Comparison of ENCODE assay signal across 8 mouse cellular contexts in the genomic region with DNA sequence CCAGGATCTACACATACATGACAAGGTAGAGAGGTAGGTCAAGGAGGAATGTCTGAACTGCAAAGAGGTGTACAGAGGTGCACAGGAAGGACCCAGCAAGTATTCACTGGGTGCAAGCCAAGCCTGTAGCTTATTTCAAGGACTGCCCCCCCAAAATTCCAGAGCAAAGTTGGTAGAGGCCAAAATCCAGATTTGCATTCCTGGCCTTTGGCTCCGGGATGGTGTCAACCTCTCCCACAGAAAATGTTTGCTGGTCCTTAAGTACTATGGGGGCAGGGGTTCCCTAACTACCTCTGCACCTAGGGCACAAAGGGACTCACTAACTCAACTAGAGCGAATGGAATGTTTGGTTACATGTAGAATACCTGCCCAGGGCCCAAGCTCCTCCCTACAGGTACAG. TPM values are rescaled to one million over a fixed set of nuclear protein-coding genes. Genes with fewer than 3 reads are reported as not detected.
DNase-seq lines count a peak whose midpoint lies in the region; ATAC-seq lines count a peak whose summit lies in the region.

No protein-coding gene starts in this region.

- H3K27ac ChIP-seq in heart, embryonic 15.5 days: peak overlapping the region; percentile 78
- peak overlapping the region; percentile 85 for H3K27ac ChIP-seq in embryonic facial prominence, embryonic 15.5 days (replicated peaks)
- H3K27ac ChIP-seq in limb, embryonic 12.5 days: peak overlapping the region; percentile 88; the same call in 1 of the 2 replicates
- H3K27ac ChIP-seq in midbrain, embryonic 14.5 days (replicated peaks; ENCODE audit: low read depth, low read length): peak overlapping the region; percentile 74

- no peak for ATAC-seq in heart, embryonic 15.5 days (replicated peaks; ENCODE audit: insufficient number of reproducible peaks, insufficient read depth, low FRiP score, low read depth)
- ATAC-seq in embryonic facial prominence, embryonic 15.5 days (ENCODE audit: insufficient number of reproducible peaks, low FRiP score, low TSS enrichment, low read depth): no peak
- ATAC-seq in limb, embryonic 12.5 days (ENCODE audit: insufficient number of reproducible peaks, insufficient read depth, low FRiP score, low TSS enrichment, low read depth): no peak
- ATAC-seq in midbrain, embryonic 14.5 days (ENCODE audit: low FRiP score, low TSS enrichment): no peak

- H3K9me3 ChIP-seq in heart, embryonic 15.5 days (replicated peaks): no peaks in the 10 kb centered on the region
- no peaks in the 10 kb centered on the region for H3K9me3 ChIP-seq in embryonic facial prominence, embryonic 15.5 days (replicated peaks)
- no peaks in the 10 kb centered on the region for H3K9me3 ChIP-seq in limb, embryonic 12.5 days
- H3K9me3 ChIP-seq in midbrain, embryonic 14.5 days (ENCODE audit: control insufficient read depth, low read length): no peaks in the 10 kb centered on the region

- DNase-seq in heart, adult 18-20 months: no peak
- no peak for DNase-seq in midbrain, embryonic 14.5 days
- no peak for DNase-seq in right cerebral cortex, postnatal 14 days
- no peak for DNase-seq in B cell, adult 2 months
- no peak for DNase-seq in spleen, adult 18-20 months

- peak overlapping the region; percentile 77 for H3K4me3 ChIP-seq in heart, embryonic 15.5 days
- H3K4me3 ChIP-seq in embryonic facial prominence, embryonic 15.5 days (replicated peaks): peak overlapping the region; percentile 77
- peak overlapping the region; percentile 91 for H3K4me3 ChIP-seq in limb, embryonic 12.5 days (replicated peaks)
- H3K4me3 ChIP-seq in midbrain, embryonic 14.5 days (replicated peaks; ENCODE audit: low read depth, low read length): peak overlapping the region; percentile 64

- peaks cover 39% of the 10 kb centered on the region for H3K4me1 ChIP-seq in heart, embryonic 15.5 days (replicated peaks)
- peaks cover 56% of the 10 kb centered on the region for H3K4me1 ChIP-seq in embryonic facial prominence, embryonic 15.5 days
- H3K4me1 ChIP-seq in limb, embryonic 12.5 days (replicated peaks): peaks cover 65% of the 10 kb centered on the region
- peaks cover 7% of the 10 kb centered on the region; the same call in 1 of the 2 replicates for H3K4me1 ChIP-seq in midbrain, embryonic 14.5 days (ENCODE audit: control insufficient read depth, insufficient read depth, low read length)

- H3K9ac ChIP-seq in heart, embryonic 15.5 days: peak overlapping the region; percentile 74; the same call in 1 of the 2 replicates
- no peak overlapping the region for H3K9ac ChIP-seq in embryonic facial prominence, embryonic 15.5 days
- H3K9ac ChIP-seq in limb, embryonic 12.5 days (replicated peaks): peak overlapping the region; percentile 86; the same call in 1 of the 2 replicates
- 0 out of 2 replicates have a peak overlapping the region, but pooled peaks have one; percentile 3 for H3K9ac ChIP-seq in midbrain, embryonic 14.5 days (replicated peaks; ENCODE audit: low read length)

- H3K36me3 ChIP-seq in heart, embryonic 15.5 days: 0 out of 2 replicates have a peak, but pooled peaks cover under 1% of the 10 kb centered on the region
- peaks cover 13% of the 10 kb centered on the region; the same call in 1 of the 2 replicates for H3K36me3 ChIP-seq in embryonic facial prominence, embryonic 15.5 days
- H3K36me3 ChIP-seq in limb, embryonic 12.5 days: peaks cover 23% of the 10 kb centered on the region
- H3K36me3 ChIP-seq in midbrain, embryonic 14.5 days (ENCODE audit: control insufficient read depth, insufficient read depth, low read length): no peaks in the 10 kb centered on the region

- WGBS in heart, embryonic 15.5 days: 67% methylated on average over 2 of the region's 2 CpGs
- WGBS in embryonic facial prominence, embryonic 15.5 days: 68% methylated on average over 2 of the region's 2 CpGs
- 81% methylated on average over 2 of the region's 2 CpGs for WGBS in limb, embryonic 12.5 days
- 63% methylated on average over 2 of the region's 2 CpGs for WGBS in midbrain, embryonic 14.5 days

- H3K4me2 ChIP-seq in heart, embryonic 15.5 days: peak overlapping the region; percentile 92
- peak overlapping the region; percentile 77 for H3K4me2 ChIP-seq in embryonic facial prominence, embryonic 15.5 days (replicated peaks)
- H3K4me2 ChIP-seq in limb, embryonic 12.5 days: peak overlapping the region; percentile 77
- H3K4me2 ChIP-seq in midbrain, embryonic 14.5 days (ENCODE audit: low read length): peak overlapping the region; percentile 95

- H3K27me3 ChIP-seq in heart, embryonic 15.5 days: no peaks in the 10 kb centered on the region
- H3K27me3 ChIP-seq in embryonic facial prominence, embryonic 15.5 days: no peaks in the 10 kb centered on the region
- H3K27me3 ChIP-seq in limb, embryonic 12.5 days: no peaks in the 10 kb centered on the region
- no peaks in the 10 kb centered on the region for H3K27me3 ChIP-seq in midbrain, embryonic 14.5 days (ENCODE audit: control insufficient read depth, insufficient read depth, low read length)

RNA-seq across cellular contexts. Expression of gene E2f1, which starts 1.9 kb away (rescaled TPM):
- polyA plus RNA-seq in heart, embryonic 15.5 days (2015; fragmentation: Nextera tagmentation; extraction: Ambion mirVana): 17.0 and 23.1 TPM in 2 replicates
- total RNA-seq in heart, adult 18-20 months (2021): under 1 TPM; 0.57 to 0.77 TPM
- 24.6 and 25.5 TPM in 2 replicates for polyA plus RNA-seq in embryonic facial prominence, embryonic 15.5 days (2015; fragmentation: Nextera tagmentation; extraction: Ambion mirVana)
- polyA plus RNA-seq in limb, embryonic 12.5 days (2016; fragmentation: Nextera tagmentation; extraction: Ambion mirVana): 25.5 and 28.8 TPM in 2 replicates
- 3.1 and 3.2 TPM in 2 replicates for polyA plus RNA-seq in midbrain, embryonic 14.5 days (2014; fragmentation: Nextera tagmentation; extraction: Ambion mirVana)

RNA-seq across cellular contexts. Expression of gene Necab3, which starts 9.1 kb away (rescaled TPM):
- 2.0 and 2.4 TPM in 2 replicates for polyA plus RNA-seq in heart, embryonic 15.5 days (2015; fragmentation: Nextera tagmentation; extraction: Ambion mirVana)
- under 1 TPM in 1 of 2 experiments, not detected in 1; 0.27 TPM for total RNA-seq in heart, adult 18-20 months (2021)
- 3.4 and 4.3 TPM in 2 replicates for polyA plus RNA-seq in embryonic facial prominence, embryonic 15.5 days (2015; fragmentation: Nextera tagmentation; extraction: Ambion mirVana)
- 4.4 and 4.7 TPM in 2 replicates for polyA plus RNA-seq in limb, embryonic 12.5 days (2016; fragmentation: Nextera tagmentation; extraction: Ambion mirVana)
- 15.1 and 16.0 TPM in 2 replicates for polyA plus RNA-seq in midbrain, embryonic 14.5 days (2014; fragmentation: Nextera tagmentation; extraction: Ambion mirVana)

RNA-seq across cellular contexts. Expression of gene Actl10, which starts 16.2 kb away (rescaled TPM):
- polyA plus RNA-seq in heart, embryonic 15.5 days (2015; fragmentation: Nextera tagmentation; extraction: Ambion mirVana): 0.22 and 0.26 TPM in 2 replicates
- not detected for total RNA-seq in heart, adult 18-20 months (2021)
- polyA plus RNA-seq in embryonic facial prominence, embryonic 15.5 days (2015; fragmentation: Nextera tagmentation; extraction: Ambion mirVana): 0.17 and 0.25 TPM in 2 replicates
- polyA plus RNA-seq in limb, embryonic 12.5 days (2016; fragmentation: Nextera tagmentation; extraction: Ambion mirVana): 0.18 and 0.55 TPM in 2 replicates
- polyA plus RNA-seq in midbrain, embryonic 14.5 days (2014; fragmentation: Nextera tagmentation; extraction: Ambion mirVana): 0.19 and 0.28 TPM in 2 replicates

RNA-seq across cellular contexts. Expression of gene 1700003F12Rik, which starts 20.9 kb away (rescaled TPM):
- 0.43 and 0.99 TPM in 2 replicates for polyA plus RNA-seq in heart, embryonic 15.5 days (2015; fragmentation: Nextera tagmentation; extraction: Ambion mirVana)
- total RNA-seq in heart, adult 18-20 months (2021): not detected
- 0.83 and 1.3 TPM in 2 replicates for polyA plus RNA-seq in embryonic facial prominence, embryonic 15.5 days (2015; fragmentation: Nextera tagmentation; extraction: Ambion mirVana)
- 1.1 and 1.3 TPM in 2 replicates for polyA plus RNA-seq in limb, embryonic 12.5 days (2016; fragmentation: Nextera tagmentation; extraction: Ambion mirVana)
- 1.1 and 2.1 TPM in 2 replicates for polyA plus RNA-seq in midbrain, embryonic 14.5 days (2014; fragmentation: Nextera tagmentation; extraction: Ambion mirVana)

RNA-seq across cellular contexts. Expression of gene Pxmp4, which starts 35.7 kb away (rescaled TPM):
- polyA plus RNA-seq in heart, embryonic 15.5 days (2015; fragmentation: Nextera tagmentation; extraction: Ambion mirVana): 24.6 and 27.1 TPM in 2 replicates
- total RNA-seq in heart, adult 18-20 months (2021): 10 to 100 TPM; 22.6 to 25.6 TPM
- 30.5 and 33.1 TPM in 2 replicates for polyA plus RNA-seq in embryonic facial prominence, embryonic 15.5 days (2015; fragmentation: Nextera tagmentation; extraction: Ambion mirVana)
- polyA plus RNA-seq in limb, embryonic 12.5 days (2016; fragmentation: Nextera tagmentation; extraction: Ambion mirVana): 14.8 and 16.0 TPM in 2 replicates
- 14.2 and 15.0 TPM in 2 replicates for polyA plus RNA-seq in midbrain, embryonic 14.5 days (2014; fragmentation: Nextera tagmentation; extraction: Ambion mirVana)
